Mouse (Mus musculus) lung, postnatal 0 days (tissue): ENCODE results near the gene Alg3.

Source experiments
- CTCF ChIP-seq: IDR thresholded peaks from 2 replicates; pipeline ENCODE4 v1.5.1; 2016; ENCODE audit warnings: antibody characterized with exemption, mild to moderate bottlenecking
- EP300 ChIP-seq: IDR thresholded peaks from 2 replicates; pipeline ENCODE4 v1.6.1; 2016; ENCODE audit warnings: antibody characterized with exemption, mild to moderate bottlenecking, control low read depth

DNA sequence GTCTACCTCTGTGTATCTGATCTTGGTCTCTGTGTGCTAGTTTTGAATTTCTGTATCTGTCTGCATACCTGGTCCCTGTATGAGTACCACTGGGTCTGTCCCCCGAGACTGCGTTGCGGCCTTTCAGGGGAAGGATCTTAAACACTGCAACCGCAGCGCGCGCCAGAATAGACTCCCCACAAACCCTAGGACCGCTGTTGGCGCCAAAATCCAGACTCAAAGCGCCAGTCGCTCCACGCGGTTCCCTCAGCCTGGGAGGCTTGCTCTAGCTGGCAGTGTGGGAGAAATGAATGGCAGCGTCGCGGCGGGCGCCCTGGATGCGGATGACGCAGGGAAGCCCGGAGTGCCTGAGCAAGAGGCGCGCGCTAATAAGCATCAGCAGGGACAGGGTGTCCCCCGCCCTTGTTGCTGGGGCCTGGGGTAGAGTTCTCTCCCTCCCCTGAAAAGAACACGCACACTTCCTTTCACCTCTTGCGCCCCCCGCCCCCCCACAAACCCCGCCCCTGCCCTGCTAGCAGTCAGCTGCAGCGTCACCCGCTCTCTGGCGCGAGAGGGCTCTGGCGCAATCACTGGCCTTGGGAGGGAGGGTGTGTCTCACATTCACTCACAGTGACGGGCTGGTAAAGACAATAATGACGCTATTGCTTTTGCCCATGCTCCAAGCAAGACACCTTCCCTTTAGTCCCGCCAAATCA lies 10.6 kb upstream of the Alg3 start:
- TF ChIP-seq CTCF (no peak), EP300 (no peak)
